Mouse (Mus musculus) CD4-positive, CD25-positive, alpha-beta regulatory T cell, adult 9 weeks (primary cell): ENCODE data around the gene Sept8. TPM values are rescaled to one million over a fixed set of nuclear protein-coding genes. Genes with fewer than 3 reads are reported as not detected.

Experiments
- polyA plus RNA-seq: library from polyadenylated mRNA; unstranded; fragments of 100-300 nt; shearing (Covaris generic); gene quantifications from one replicate; pipeline ENCODE4 v1.2.1, GENCODE M21; 2017

Sept8 gene
- 0.62 TPM for polyA plus RNA-seq

GRCm38 (mm10) chr11:53519207-53520121 is at the start of gene Sept8:
Gene Sept8, plus strand, starts transcription at chr11:53519257.

GRCm38 (mm10) chr11:53469968-53470695 is 48.9 kb upstream of the Sept8 start, which contains the start of gene Gm9837:
Gene Gm9837, minus strand, starts transcription at chr11:53470479.

GRCm38 (mm10) chr11:53479783-53480301 is 39.2 kb upstream of the Sept8 start, which contains the start of the genes Gm9945 and Sowaha:
Gene Gm9945, plus strand, starts transcription at chr11:53480166.
Gene Sowaha, minus strand, starts transcription at chr11:53480274.

GRCm38 (mm10) chr11:53567224-53568014 is 48.4 kb downstream of the Sept8 start, which contains the start of gene Kif3a:
Gene Kif3a, plus strand, starts transcription at chr11:53567379.

Other genes starting within 250 kb of the Sept8 start
- gene Hspa4, start 218.8 kb upstream of the Sept8 start, polyA plus RNA-seq = 21.3 TPM
- gene Zcchc10, start 194.6 kb upstream of the Sept8 start, polyA plus RNA-seq = 35.6 TPM
- 11.8 TPM for gene Aff4, start 168.4 kb upstream of the Sept8 start, polyA plus RNA-seq
- gene Leap2, start 96.1 kb upstream of the Sept8 start, polyA plus RNA-seq = not detected
- gene Uqcrq, start 88.4 kb upstream of the Sept8 start, polyA plus RNA-seq = 367 TPM
- 0.61 TPM for gene Gdf9, start 88.2 kb upstream of the Sept8 start, polyA plus RNA-seq
- not detected for gene Gm10447, start 62.1 kb upstream of the Sept8 start, polyA plus RNA-seq
- not detected for gene Shroom1, start 62.1 kb upstream of the Sept8 start, polyA plus RNA-seq
- not detected for gene Gm9837, start 48.8 kb upstream of the Sept8 start, polyA plus RNA-seq
- not detected for gene Gm9945, start 39.1 kb upstream of the Sept8 start, polyA plus RNA-seq
- gene Sowaha, start 39.0 kb upstream of the Sept8 start, polyA plus RNA-seq = not detected
- gene Kif3a, start 48.1 kb downstream of the Sept8 start, polyA plus RNA-seq = 10.8 TPM
- gene Il4, start 99.4 kb downstream of the Sept8 start, polyA plus RNA-seq = 7.0 TPM
- not detected for gene Il13, start 115.4 kb downstream of the Sept8 start, polyA plus RNA-seq
- 57.4 TPM for gene Rad50, start 188.1 kb downstream of the Sept8 start, polyA plus RNA-seq
- gene Il5, start 201.5 kb downstream of the Sept8 start, polyA plus RNA-seq = not detected